ENCODE assay signal across 19 mouse cellular contexts in genomic region chrX:161633869-161634268, GRCm38 (mm10).
DNase-seq lines count a peak whose midpoint lies in the region; ATAC-seq lines count a peak whose summit lies in the region.
"Had no signal": no experiment of that assay in that cellular context is flagged by ENCODE, and none has a peak within 500 bp of the region (broad histone marks: within the 10 kb centered on the region; RNA-seq: fewer than 3 reads in every experiment).

No protein-coding gene starts in this region.

- no peak overlapping the region for H3K4me2 ChIP-seq in hindbrain, embryonic 12.5 days (replicated peaks)
- no peak overlapping the region for H3K4me2 ChIP-seq in hindbrain, embryonic 14.5 days (replicated peaks)
- H3K4me2 ChIP-seq in hindbrain, embryonic 15.5 days = 0 out of 2 replicates have a peak overlapping the region, but pooled peaks have one; percentile 9
- H3K4me2 ChIP-seq in neural tube, embryonic 14.5 days (ENCODE audit: low read depth, low read length) = no peak overlapping the region
- H3K4me2 ChIP-seq: embryonic facial prominence, embryonic 12.5 days; forebrain, embryonic 12.5 days had no signal

- no peak overlapping the region for H3K27ac ChIP-seq in hindbrain, embryonic 12.5 days
- no peak overlapping the region for H3K27ac ChIP-seq in hindbrain, embryonic 14.5 days
- H3K27ac ChIP-seq in hindbrain, embryonic 15.5 days (replicated peaks) = no peak overlapping the region
- H3K27ac ChIP-seq in neural tube, embryonic 14.5 days (ENCODE audit: low read depth, low read length) = no peak overlapping the region
- H3K27ac ChIP-seq: embryonic facial prominence, embryonic 12.5 days; forebrain, embryonic 12.5 days; heart, embryonic 10.5 days had no signal

- H3K4me1 ChIP-seq in hindbrain, embryonic 12.5 days = no peaks in the 10 kb centered on the region
- H3K4me1 ChIP-seq in hindbrain, embryonic 14.5 days (replicated peaks; ENCODE audit: control insufficient read depth, insufficient read depth, low read length) = no peaks in the 10 kb centered on the region
- H3K4me1 ChIP-seq in hindbrain, embryonic 15.5 days (replicated peaks) = 0 out of 2 replicates have a peak, but pooled peaks cover 3% of the 10 kb centered on the region
- H3K4me1 ChIP-seq in neural tube, embryonic 14.5 days (ENCODE audit: control insufficient read depth, insufficient read depth, low read length) = no peaks in the 10 kb centered on the region
- H3K4me1 ChIP-seq: embryonic facial prominence, embryonic 12.5 days; forebrain, embryonic 12.5 days; heart, embryonic 10.5 days had no signal

- H3K36me3 ChIP-seq in hindbrain, embryonic 12.5 days = no peaks in the 10 kb centered on the region
- H3K36me3 ChIP-seq in hindbrain, embryonic 14.5 days (replicated peaks; ENCODE audit: control insufficient read depth, insufficient read depth) = no peaks in the 10 kb centered on the region
- no peaks in the 10 kb centered on the region for H3K36me3 ChIP-seq in hindbrain, embryonic 15.5 days
- no peaks in the 10 kb centered on the region for H3K36me3 ChIP-seq in neural tube, embryonic 14.5 days (ENCODE audit: control insufficient read depth, insufficient read depth, low read length)
- H3K36me3 ChIP-seq: embryonic facial prominence, embryonic 12.5 days; forebrain, embryonic 12.5 days; heart, embryonic 10.5 days had no signal

- no peak overlapping the region for H3K4me3 ChIP-seq in hindbrain, embryonic 12.5 days
- H3K4me3 ChIP-seq in hindbrain, embryonic 14.5 days (replicated peaks; ENCODE audit: low read length) = no peak overlapping the region
- H3K4me3 ChIP-seq in hindbrain, embryonic 15.5 days = no peak overlapping the region
- H3K4me3 ChIP-seq in neural tube, embryonic 14.5 days (ENCODE audit: low read depth, low read length) = no peak overlapping the region
- H3K4me3 ChIP-seq: embryonic facial prominence, embryonic 12.5 days; forebrain, embryonic 12.5 days; heart, embryonic 10.5 days had no signal

- ATAC-seq in hindbrain, embryonic 12.5 days (ENCODE audit: low FRiP score) = peak; percentile 56; the same call in 1 of the 2 replicates
- ATAC-seq in hindbrain, embryonic 14.5 days (ENCODE audit: low FRiP score) = no peak
- ATAC-seq in hindbrain, embryonic 15.5 days (ENCODE audit: low FRiP score, low read depth) = 0 out of 2 replicates have a peak, but pooled peaks have one; percentile 42
- peak; percentile 68; the same call in 1 of the 2 replicates for ATAC-seq in neural tube, embryonic 14.5 days (ENCODE audit: low read depth)
- no peak for ATAC-seq in erythroid progenitor cell, adult 5-6 weeks (replicated peaks; ENCODE audit: low FRiP score, poor library complexity, severe bottlenecking)
- ATAC-seq: activated CD4-positive, CD25-positive, alpha-beta regulatory T cell, adult 4 months; inflammation-experienced regulatory T-cells, adult 6 months; Patski had no signal

- H3K9ac ChIP-seq in hindbrain, embryonic 12.5 days = no peak overlapping the region
- H3K9ac ChIP-seq in hindbrain, embryonic 14.5 days = no peak overlapping the region
- no peak overlapping the region for H3K9ac ChIP-seq in hindbrain, embryonic 15.5 days
- no peak overlapping the region for H3K9ac ChIP-seq in neural tube, embryonic 14.5 days (replicated peaks; ENCODE audit: low read depth, low read length)
- H3K9ac ChIP-seq: embryonic facial prominence, embryonic 12.5 days; forebrain, embryonic 12.5 days had no signal

- peaks cover 5% of the 10 kb centered on the region; the same call in 1 of the 2 replicates for H3K27me3 ChIP-seq in hindbrain, embryonic 12.5 days
- peaks cover 6% of the 10 kb centered on the region; the same call in 1 of the 2 replicates for H3K27me3 ChIP-seq in hindbrain, embryonic 14.5 days (ENCODE audit: control insufficient read depth, insufficient read depth, low read length)
- no peaks in the 10 kb centered on the region for H3K27me3 ChIP-seq in hindbrain, embryonic 15.5 days
- H3K27me3 ChIP-seq in neural tube, embryonic 14.5 days (ENCODE audit: control insufficient read depth, insufficient read depth, low read length) = no peaks in the 10 kb centered on the region
- H3K27me3 ChIP-seq: embryonic facial prominence, embryonic 12.5 days had no signal

- 62% methylated on average over 5 of the region's 5 CpGs for WGBS in hindbrain, embryonic 12.5 days
- WGBS in hindbrain, embryonic 14.5 days = 47% methylated on average over 5 of the region's 5 CpGs
- WGBS in hindbrain, embryonic 15.5 days = 54% methylated on average over 5 of the region's 5 CpGs
- WGBS in neural tube, embryonic 14.5 days = 39% methylated on average over 5 of the region's 5 CpGs

- no peaks in the 10 kb centered on the region for H3K9me3 ChIP-seq in hindbrain, embryonic 12.5 days (replicated peaks)
- no peaks in the 10 kb centered on the region for H3K9me3 ChIP-seq in hindbrain, embryonic 14.5 days (ENCODE audit: control insufficient read depth, low read length)
- no peaks in the 10 kb centered on the region for H3K9me3 ChIP-seq in hindbrain, embryonic 15.5 days
- no peaks in the 10 kb centered on the region for H3K9me3 ChIP-seq in neural tube, embryonic 14.5 days (ENCODE audit: control insufficient read depth, low read length)
- H3K9me3 ChIP-seq: embryonic facial prominence, embryonic 12.5 days; forebrain, embryonic 12.5 days; heart, embryonic 10.5 days had no signal

- DNase-seq in hindbrain, embryonic 14.5 days (ENCODE audit: low spot score) = no peak
- peak; percentile 5 for DNase-seq in MN1 (ENCODE audit: low spot score)
- no peak for DNase-seq in embryo, embryonic 9.5 days (ENCODE audit: extremely low spot score)
- no peak for DNase-seq in right cerebral cortex, adult 2 months (ENCODE audit: low spot score in 2 of 2)
- DNase-seq: adrenal gland, postnatal 14 days; cerebellum, adult 2 months; embryo, embryonic 11 days; gastrocnemius, postnatal 10 days; heart, postnatal 4 days had no signal

Comparison
In these comparisons a context has a peak if more than half of its experiments do, and no peak if none do; other contexts are left out.
1. ATAC-seq: peak in hindbrain, embryonic 12.5 days (single experiment), hindbrain, embryonic 15.5 days (single experiment) and neural tube, embryonic 14.5 days (single experiment); none in hindbrain, embryonic 14.5 days (single experiment) and erythroid progenitor cell, adult 5-6 weeks (single experiment).